Comparison of ENCODE assay signal across 15 mouse cellular contexts in genomic region chr16:91447512-91447900, GRCm38 (mm10). TPM values are rescaled to one million over a fixed set of nuclear protein-coding genes. Genes with fewer than 3 reads are reported as not detected.
DNase-seq lines count a peak whose midpoint lies in the region; ATAC-seq and TF ChIP-seq lines count a peak whose summit lies in the region.
"Had no signal": no experiment of that assay in that cellular context is flagged by ENCODE, and none has a peak within 500 bp of the region (broad histone marks: within the 10 kb centered on the region; RNA-seq: fewer than 3 reads in every experiment).

No protein-coding gene starts in this region.

- no peaks in the 10 kb centered on the region for H3K27me3 ChIP-seq in heart, embryonic 16.5 days (ENCODE audit: control insufficient read depth, insufficient read depth, low read length)
- no peaks in the 10 kb centered on the region for H3K27me3 ChIP-seq in CH12.LX (replicated peaks)
- H3K27me3 ChIP-seq in liver, embryonic 16.5 days (ENCODE audit: control insufficient read depth, insufficient read depth, low read depth, low read length): no peaks in the 10 kb centered on the region
- no peaks in the 10 kb centered on the region for H3K27me3 ChIP-seq in midbrain, embryonic 13.5 days

- intact Hi-C loops in heart, postnatal 25 days (cut with DNase I): no loop called here
- intact Hi-C loops in left cerebral cortex, postnatal 4 days (cut with DNase I): no loop called here

- H3K4me1 ChIP-seq in heart, embryonic 16.5 days (ENCODE audit: control insufficient read depth, insufficient read depth, low read length): peaks cover 19% of the 10 kb centered on the region
- H3K4me1 ChIP-seq in CH12.LX (ENCODE audit: control insufficient read depth in 1 of 2, insufficient read depth in 2 of 2): peaks cover 31 to 87% of the 10 kb centered on the region in 2 experiments
- H3K4me1 ChIP-seq in liver, embryonic 16.5 days (ENCODE audit: control insufficient read depth, low read depth, low read length): peaks cover 60% of the 10 kb centered on the region
- no peaks in the 10 kb centered on the region for H3K4me1 ChIP-seq in midbrain, embryonic 13.5 days (replicated peaks)

- in situ Hi-C loops in CH12.LX (cut with MboI; ENCODE audit: low pct_ligation_motif_present, low pct_unique_long_range_greater_than_20kb, low sequenced_read_pairs): no loop called here

- no peak overlapping the region for H3K4me2 ChIP-seq in heart, embryonic 16.5 days (ENCODE audit: low read depth, low read length)
- H3K4me2 ChIP-seq in CH12.LX (ENCODE audit: insufficient read depth, low read depth, poor library complexity, severe bottlenecking): peak overlapping the region; percentile 35; the same call in 1 of the 2 replicates
- peak overlapping the region; percentile 38 for H3K4me2 ChIP-seq in liver, embryonic 16.5 days (ENCODE audit: low read depth, low read length)
- no peak overlapping the region for H3K4me2 ChIP-seq in midbrain, embryonic 13.5 days (replicated peaks)

- 49% methylated on average over 6 of the region's 6 CpGs for WGBS in heart, embryonic 16.5 days
- 59% methylated on average over 6 of the region's 6 CpGs for WGBS in liver, embryonic 16.5 days (ENCODE audit: insufficient replicate concordance)
- WGBS in midbrain, embryonic 13.5 days: 91% methylated on average over 6 of the region's 6 CpGs

- no peak for TF ChIP-seq RAD21 in CH12.LX (IDR thresholded peaks at IDR 0.05; ENCODE audit: low read depth, low read length)

- peak overlapping the region; percentile 77 for H3K27ac ChIP-seq in heart, embryonic 16.5 days (ENCODE audit: low read length)
- H3K27ac ChIP-seq in CH12.LX (ENCODE audit: insufficient read depth, low read depth): peak overlapping the region; percentile 65
- H3K27ac ChIP-seq in liver, embryonic 16.5 days (ENCODE audit: low read length): peak overlapping the region; percentile 90
- no peak overlapping the region for H3K27ac ChIP-seq in midbrain, embryonic 13.5 days
- H3K27ac ChIP-seq: kidney, postnatal 0 days had no signal

- H3K4me3 ChIP-seq in heart, embryonic 16.5 days (ENCODE audit: low read length): no peak overlapping the region
- H3K4me3 ChIP-seq in CH12.LX (replicated peaks in 1 of 3; ENCODE audit: low read depth in 2 of 3, low read length in 2 of 3, poor library complexity in 1 of 3): no peak overlapping the region
- no peak overlapping the region for H3K4me3 ChIP-seq in liver, embryonic 16.5 days (ENCODE audit: low read depth, low read length)
- H3K4me3 ChIP-seq in midbrain, embryonic 13.5 days (replicated peaks): no peak overlapping the region

- H3K79me2 ChIP-seq in CH12.LX (replicated peaks; ENCODE audit: control insufficient read depth, extremely low read depth, insufficient read depth, poor library complexity, severe bottlenecking): no peaks in the 10 kb centered on the region

- dilution Hi-C loops in CH12.LX (cut with MboI; ENCODE audit: extremely low pct_ligation_motif_present, extremely low pct_unique_long_range_greater_than_20kb, low sequenced_read_pairs): no loop called here

- TF ChIP-seq CTCF in CH12.LX (conservative IDR thresholded peaks at IDR 0.05 in 1 of 2, IDR thresholded peaks at IDR 0.05 in 1 of 2; ENCODE audit: low read depth in 2 of 2, low read length in 2 of 2): no peak

- H3K9me3 ChIP-seq in heart, embryonic 16.5 days (replicated peaks; ENCODE audit: control insufficient read depth, low read length): no peaks in the 10 kb centered on the region
- peaks cover 4% of the 10 kb centered on the region for H3K9me3 ChIP-seq in CH12.LX (replicated peaks; ENCODE audit: low read length)
- H3K9me3 ChIP-seq in liver, embryonic 16.5 days (replicated peaks; ENCODE audit: control insufficient read depth, low read length): peaks cover 3% of the 10 kb centered on the region; the same call in 1 of the 2 replicates
- H3K9me3 ChIP-seq in midbrain, embryonic 13.5 days: no peaks in the 10 kb centered on the region

- no peak overlapping the region for H3K9ac ChIP-seq in heart, embryonic 16.5 days (ENCODE audit: low read length)
- H3K9ac ChIP-seq in CH12.LX (ENCODE audit: insufficient read depth, low read depth): no peak overlapping the region
- H3K9ac ChIP-seq in liver, embryonic 16.5 days (ENCODE audit: low read depth, low read length): peak overlapping the region; percentile 54
- H3K9ac ChIP-seq in midbrain, embryonic 13.5 days (replicated peaks): no peak overlapping the region

- no peaks in the 10 kb centered on the region for H3K36me3 ChIP-seq in heart, embryonic 16.5 days (ENCODE audit: control insufficient read depth, insufficient read depth)
- no peaks in the 10 kb centered on the region for H3K36me3 ChIP-seq in CH12.LX (replicated peaks in 1 of 2; ENCODE audit: control insufficient read depth in 1 of 2, insufficient read depth in 1 of 2, low read length in 1 of 2)
- H3K36me3 ChIP-seq in liver, embryonic 16.5 days (ENCODE audit: control insufficient read depth, insufficient read depth): no peaks in the 10 kb centered on the region
- H3K36me3 ChIP-seq in midbrain, embryonic 13.5 days: no peaks in the 10 kb centered on the region

- peak; percentile 43 for ATAC-seq in heart, embryonic 16.5 days (replicated peaks; ENCODE audit: extremely low read depth, insufficient read depth, low FRiP score)
- 0 out of 2 replicates have a peak, but pooled peaks have one; percentile 9 for ATAC-seq in erythroblast, adult 5-6 weeks (replicated peaks; ENCODE audit: low FRiP score, poor library complexity, severe bottlenecking)
- peak; percentile 22; the same call in 1 of the 2 replicates for ATAC-seq in liver, embryonic 16.5 days (ENCODE audit: low read depth)
- ATAC-seq in midbrain, embryonic 13.5 days: no peak

- DNase-seq in heart, postnatal 25 days (ENCODE audit: low spot score): no peak
- no peak for DNase-seq in CH12.LX (ENCODE audit: extremely low read depth)
- DNase-seq in neural tube, embryonic 10.5 days (ENCODE audit: extremely low spot score, low spot score): no peak
- DNase-seq in left cerebral cortex, postnatal 4 days: no peak
- DNase-seq: cerebellum, adult 11-12 months; heart, adult 11 months had no signal

- no peak for TF ChIP-seq POLR2A in CH12.LX (IDR thresholded peaks at IDR 0.05; ENCODE audit: low read depth, low read length)

- no peak for TF ChIP-seq EP300 in CH12.LX (IDR thresholded peaks at IDR 0.05; ENCODE audit: low read length)

TF ChIP-seq in CH12.LX, 34 proteins besides CTCF, POLR2A, EP300 and RAD21:
- TF ChIP-seq ZMIZ1 (IDR thresholded peaks at IDR 0.05; ENCODE audit: low read depth, low read length): 0 out of 2 replicates have a peak, but pooled peaks have one; percentile 4
- TF ChIP-seq MEF2A (IDR thresholded peaks at IDR 0.05; ENCODE audit: borderline replicate concordance, low read depth, low read length): no peak
- TF ChIP-seq JUND (conservative IDR thresholded peaks at IDR 0.05; ENCODE audit: low read depth, low read length): 0 out of 2 replicates have a peak, but pooled peaks have one; percentile 0
- peak; percentile 27; the same call in 1 of the 2 replicates for TF ChIP-seq ZKSCAN1 (IDR thresholded peaks at IDR 0.05; ENCODE audit: borderline replicate concordance, low read depth, low read length)

RNA-seq across cellular contexts. Expression of gene Ifnar1, which starts 37.5 kb away (rescaled TPM):
- polyA plus RNA-seq in heart, embryonic 16.5 days (2015; fragmentation: Nextera tagmentation; extraction: Ambion mirVana): 40.9 and 41.1 TPM in 2 replicates
- 10 to 100 TPM; 30.5 to 39.7 TPM for total RNA-seq in heart, postnatal 25 days (2021)
- total RNA-seq in CH12.LX (2012; rRNA removed): 32.1 and 32.8 TPM in 2 replicates
- 34.9 and 40.3 TPM in 2 replicates for total RNA-seq in CH12.LX (2014; rRNA removed)
- 40.1 and 49.4 TPM in 2 replicates for polyA plus RNA-seq in CH12.LX (2012; ENCODE audit: insufficient read length, low read depth)
- total RNA-seq in erythroblast, adult 5-6 weeks (2015; ENCODE audit: low replicate concordance): 81.7 and 93.6 TPM in 2 replicates
- 133 and 147 TPM in 2 replicates for total RNA-seq in erythroblast, adult 5-6 weeks (2017; ENCODE audit: low replicate concordance)
- polyA plus RNA-seq in liver, embryonic 16.5 days (2015; fragmentation: Nextera tagmentation; extraction: Ambion mirVana): 21.3 and 25.0 TPM in 2 replicates
- polyA plus RNA-seq in midbrain, embryonic 13.5 days (2015; fragmentation: Nextera tagmentation; extraction: Ambion mirVana): 54.7 and 55.2 TPM in 2 replicates
- 10 to 100 TPM; 83.8 to 92.7 TPM for total RNA-seq in left cerebral cortex, postnatal 4 days (2021)

RNA-seq across cellular contexts. Expression of gene Il10rb, which starts 41.5 kb away (rescaled TPM):
- polyA plus RNA-seq in heart, embryonic 16.5 days (2015; fragmentation: Nextera tagmentation; extraction: Ambion mirVana): 71.3 and 75.1 TPM in 2 replicates
- total RNA-seq in heart, postnatal 25 days (2021): 100 to 1,000 TPM in 1 of 2 experiments, 10 to 100 TPM in 1; 97.5 to 105 TPM
- total RNA-seq in CH12.LX (2012; rRNA removed) (27.5 and 32.1 TPM in 2 replicates), CH12.LX (2014; rRNA removed) (34.8 and 36.1 TPM in 2 replicates)
- 35.6 and 37.9 TPM in 2 replicates for polyA plus RNA-seq in CH12.LX (2012; ENCODE audit: insufficient read length, low read depth)
- total RNA-seq in erythroblast, adult 5-6 weeks (2015; ENCODE audit: low replicate concordance): 43.9 and 52.3 TPM in 2 replicates
- 39.4 and 48.8 TPM in 2 replicates for total RNA-seq in erythroblast, adult 5-6 weeks (2017; ENCODE audit: low replicate concordance)
- polyA plus RNA-seq in liver, embryonic 16.5 days (2015; fragmentation: Nextera tagmentation; extraction: Ambion mirVana): 32.3 and 33.6 TPM in 2 replicates
- polyA plus RNA-seq in midbrain, embryonic 13.5 days (2015; fragmentation: Nextera tagmentation; extraction: Ambion mirVana): 7.1 and 7.6 TPM in 2 replicates
- total RNA-seq in left cerebral cortex, postnatal 4 days (2021): 1 to 10 TPM; 7.0 to 7.8 TPM

RNA-seq across cellular contexts. Expression of gene Gm21970, which starts 56.0 kb away (rescaled TPM):
- polyA plus RNA-seq in heart, embryonic 16.5 days (2015; fragmentation: Nextera tagmentation; extraction: Ambion mirVana): not detected in 2 replicates
- not detected for total RNA-seq in heart, postnatal 25 days (2021)
- not detected in 2 replicates for total RNA-seq in CH12.LX (2012; rRNA removed)
- not detected in 2 replicates for total RNA-seq in CH12.LX (2014; rRNA removed)
- polyA plus RNA-seq in CH12.LX (2012; ENCODE audit: insufficient read length, low read depth): not detected in 2 replicates
- total RNA-seq in erythroblast, adult 5-6 weeks (2015; ENCODE audit: low replicate concordance): 12.3 TPM in 1 of 2 replicates, not detected in the other
- 7.8 TPM in 1 of 2 replicates, not detected in the other for total RNA-seq in erythroblast, adult 5-6 weeks (2017; ENCODE audit: low replicate concordance)
- not detected in 2 replicates for polyA plus RNA-seq in liver, embryonic 16.5 days (2015; fragmentation: Nextera tagmentation; extraction: Ambion mirVana)
- polyA plus RNA-seq in midbrain, embryonic 13.5 days (2015; fragmentation: Nextera tagmentation; extraction: Ambion mirVana): not detected in 2 replicates
- total RNA-seq in left cerebral cortex, postnatal 4 days (2021): not detected
- total RNA-seq: monocyte, adult 5-6 weeks had no signal
- polyA plus RNA-seq: CD4-positive, CD25-positive, alpha-beta regulatory T cell, adult 4 months; kidney, postnatal 0 days; limb, embryonic 14.5 days; stomach, embryonic 14.5 days had no signal

Comparison
In these comparisons a context has a peak if more than half of its experiments do, and no peak if none do; other contexts are left out.
1. H3K4me2 ChIP-seq: peak in CH12.LX (single experiment) and liver, embryonic 16.5 days (single experiment); none in heart, embryonic 16.5 days (single experiment) and midbrain, embryonic 13.5 days (single experiment).